Mouse (Mus musculus) midbrain, embryonic 14.5 days (tissue): ENCODE results near the gene Rmnd1. TPM values are rescaled to one million over a fixed set of nuclear protein-coding genes. Genes with fewer than 3 reads are reported as not detected.

Source experiments
- ATAC-seq: fragments of 200-750 bp; cut with Nextera tagmentation; 2 replicates; pipeline ENCODE4 v1.8.0; 2017; ENCODE audit warnings: moderate number of reproducible peaks, moderate library complexity; ENCODE audit not compliant: low FRiP score, low TSS enrichment
- DNase-seq: peaks from one replicate; pipeline ENCODE4 v3.0.0-alpha.2; 2015
- H3K27ac ChIP-seq: fragments of 300-500 bp; sonication (generic); replicated peaks from 2 replicates; pipeline ENCODE4 v1.5.1; 2014; ENCODE audit warnings: mild to moderate bottlenecking, low read depth, low read length, moderate library complexity
- H3K27me3 ChIP-seq: fragments of 300-500 bp; sonication (generic); 2 replicates; pipeline ENCODE4 v1.6.1; 2014; ENCODE audit warnings: low read length, control low read depth, mixed read lengths; ENCODE audit not compliant: control insufficient read depth, insufficient read depth
- H3K36me3 ChIP-seq: fragments of 300-500 bp; sonication (generic); 2 replicates; pipeline ENCODE4 v1.6.1; 2014; ENCODE audit warnings: low read length, control low read depth; ENCODE audit not compliant: control insufficient read depth, insufficient read depth
- H3K4me1 ChIP-seq: fragments of 300-500 bp; sonication (generic); 2 replicates; pipeline ENCODE4 v1.6.1; 2014; ENCODE audit warnings: mild to moderate bottlenecking, antibody characterized with exemption, low read length, control low read depth; ENCODE audit not compliant: control insufficient read depth, insufficient read depth
- H3K4me2 ChIP-seq: fragments of 300-500 bp; sonication (generic); 2 replicates; pipeline ENCODE4 v1.6.1; 2014; ENCODE audit warnings: mild to moderate bottlenecking, low read length, moderate library complexity
- H3K4me3 ChIP-seq: fragments of 300-500 bp; sonication (generic); replicated peaks from 2 replicates; pipeline ENCODE4 v1.5.1; 2014; ENCODE audit warnings: low read depth, low read length
- H3K9ac ChIP-seq: fragments of 300-500 bp; sonication (generic); replicated peaks from 2 replicates; pipeline ENCODE4 v1.6.1; 2014; ENCODE audit warnings: mild to moderate bottlenecking, low read length, moderate library complexity
- H3K9me3 ChIP-seq: fragments of 300-500 bp; sonication (generic); 2 replicates; pipeline ENCODE4 v1.6.1; 2016; ENCODE audit warnings: low read length, control low read depth, mixed read lengths; ENCODE audit not compliant: control insufficient read depth
- WGBS: fragments of 180-500 bp; shearing (Covaris S2); extraction: QIAGEN DNeasy Blood & Tissue Kit; methylation state at CpG from one replicate; pipeline ENCODE4 v1.1.7; 2014; 5-methylcytosine and 5-hydroxymethylcytosine counted together
- polyA plus RNA-seq: library from polyadenylated mRNA; unstranded; fragments of >200 nt; fragmentation: Nextera tagmentation; extraction: Ambion mirVana; gene quantifications from 2 replicates; pipeline ENCODE4 v1.2.1, GENCODE M21; 2014

Rmnd1 gene
- polyA plus RNA-seq, 1 experiment from 2014 or later, result 44.5 TPM

DNA sequence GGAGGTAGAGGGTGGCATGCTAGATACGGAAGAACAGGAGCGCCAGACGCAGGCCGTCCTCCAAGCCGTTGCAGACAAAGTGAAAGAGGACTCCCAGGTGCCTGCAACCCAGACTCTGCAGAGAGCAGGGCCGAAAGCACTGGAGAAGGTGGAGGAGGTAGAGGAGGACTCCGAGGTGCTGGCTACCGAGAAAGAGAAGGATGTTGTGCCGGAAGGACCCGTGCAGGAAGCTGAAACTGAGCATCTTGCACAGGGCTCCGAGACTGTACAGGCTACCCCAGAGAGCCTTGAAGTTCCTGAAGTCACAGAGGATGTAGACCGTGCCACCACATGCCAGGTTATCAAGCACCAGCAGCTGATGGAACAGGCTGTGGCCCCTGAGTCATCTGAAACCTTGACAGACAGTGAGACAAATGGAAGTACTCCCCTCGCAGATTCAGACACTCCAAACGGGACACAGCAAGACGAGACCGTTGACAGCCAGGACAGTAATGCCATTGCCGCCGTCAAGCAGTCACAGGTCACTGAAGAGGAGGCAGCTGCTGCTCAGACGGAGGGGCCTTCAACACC is 76.2 kb downstream of the Rmnd1 start:
- H3K9ac ChIP-seq, result no peak overlapping the region
- H3K4me3 ChIP-seq, result no peak overlapping the region
- no peak for DNase-seq
- H3K9me3 ChIP-seq, result no peaks in the 10 kb centered on the region
- peaks cover 19% of the 10 kb centered on the region; the same call in 1 of the 2 replicates for H3K36me3 ChIP-seq
- no peaks in the 10 kb centered on the region for H3K4me1 ChIP-seq
- 90% methylated on average over 19 of the region's 19 CpGs for WGBS
- no peaks in the 10 kb centered on the region for H3K27me3 ChIP-seq
- H3K27ac ChIP-seq, result no peak overlapping the region
- no peak for ATAC-seq
- no peak overlapping the region for H3K4me2 ChIP-seq

DNA sequence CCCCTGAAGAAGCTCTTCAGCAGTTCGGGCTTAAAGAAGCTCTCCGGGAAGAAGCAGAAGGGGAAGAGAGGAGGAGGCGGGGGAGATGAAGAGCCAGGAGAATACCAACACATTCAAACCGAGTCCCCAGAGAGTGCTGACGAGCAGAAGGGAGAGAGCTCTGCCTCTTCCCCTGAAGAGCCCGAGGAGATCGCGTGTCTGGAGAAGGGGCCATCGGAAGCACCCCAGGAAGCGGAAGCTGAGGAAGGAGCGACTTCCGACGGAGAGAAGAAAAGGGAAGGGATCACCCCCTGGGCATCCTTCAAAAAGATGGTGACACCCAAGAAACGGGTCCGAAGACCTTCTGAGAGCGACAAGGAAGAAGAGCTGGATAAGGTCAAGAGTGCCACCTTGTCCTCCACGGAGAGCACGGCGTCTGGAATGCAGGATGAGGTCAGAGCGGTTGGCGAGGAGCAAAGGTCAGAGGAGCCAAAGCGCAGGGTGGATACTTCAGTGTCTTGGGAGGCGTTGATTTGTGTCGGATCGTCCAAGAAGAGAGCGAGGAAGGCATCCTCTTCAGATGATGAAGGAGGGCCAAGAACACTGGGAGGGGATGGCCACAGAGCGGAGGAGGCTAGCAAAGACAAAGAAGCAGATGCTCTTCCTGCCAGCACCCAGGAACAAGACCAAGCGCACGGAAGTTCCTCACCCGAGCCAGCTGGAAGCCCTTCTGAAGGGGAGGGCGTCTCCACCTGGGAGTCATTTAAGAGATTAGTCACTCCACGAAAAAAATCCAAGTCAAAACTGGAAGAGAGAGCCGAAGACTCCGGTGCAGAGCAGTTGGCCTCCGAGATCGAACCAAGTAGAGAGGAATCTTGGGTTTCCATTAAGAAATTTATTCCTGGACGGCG is 77.6 kb downstream of the Rmnd1 start:
- H3K9me3 ChIP-seq, result no peaks in the 10 kb centered on the region
- H3K9ac ChIP-seq, result no peak overlapping the region
- no peak overlapping the region for H3K4me3 ChIP-seq
- H3K36me3 ChIP-seq, result peaks cover 19% of the 10 kb centered on the region; the same call in 1 of the 2 replicates
- DNase-seq (no peak), ATAC-seq (no peak)
- H3K4me1 ChIP-seq, result no peaks in the 10 kb centered on the region
- H3K4me2 ChIP-seq, result no peak overlapping the region
- H3K27ac ChIP-seq, result no peak overlapping the region
- H3K27me3 ChIP-seq, result no peaks in the 10 kb centered on the region
- 93% methylated on average over 38 of the region's 38 CpGs for WGBS

Other genes starting within 250 kb of the Rmnd1 start
- 20.9 and 31.9 TPM in 2 replicates for gene Akap12, start 166.0 kb downstream of the Rmnd1 start, polyA plus RNA-seq
- 12.7 and 17.5 TPM in 2 replicates for gene Zbtb2, start 44.3 kb downstream of the Rmnd1 start, polyA plus RNA-seq
- gene Armt1, start 79 bp upstream of the Rmnd1 start, polyA plus RNA-seq, result 9.2 and 14.7 TPM in 2 replicates
- 0.11 and 0.14 TPM in 2 replicates for gene Ccdc170, start 50.1 kb upstream of the Rmnd1 start, polyA plus RNA-seq
- gene Esr1, start 179.2 kb upstream of the Rmnd1 start, polyA plus RNA-seq, result 0.27 and 0.30 TPM in 2 replicates